Mouse (Mus musculus): ENCODE data around the gene Man2c1. TPM values are rescaled to one million over a fixed set of nuclear protein-coding genes. Genes with fewer than 3 reads are reported as not detected.
A peak's percentile ranks its signal among the peaks of the same experiment; 100 is the strongest.

The Man2c1 gene
- polyA plus RNA-seq (2011; ENCODE audit: insufficient read length, low read depth, missing spikeins) = 81.2 and 86.1 TPM in 2 replicates

- peak; percentile 53; the same call in 1 of the 2 replicates for TF ChIP-seq CTCF (IDR thresholded peaks at IDR 0.05; ENCODE audit: borderline replicate concordance, insufficient read depth, low read length)
- TF ChIP-seq POLR2A (IDR thresholded peaks at IDR 0.05; ENCODE audit: low read depth, low read length) = peak; percentile 87
- Histone ChIP-seq H3K4me1 (ENCODE audit: control insufficient read depth, insufficient read depth, low read length) (peaks cover 2% of the 10 kb centered on the region; the same call in 1 of the 2 replicates), H3K27ac (ENCODE audit: insufficient read depth, low read length) (peak within 1 kb of the TSS; percentile 68), H3K4me3 (ENCODE audit: insufficient read depth, low read length) (peak within 1 kb of the TSS; percentile 67)
Observed at GRCm38 (mm10) chr9:57130577-57131433, at the start of gene Man2c1. Gene Man2c1, plus strand, starts transcription at chr9:57130690.

DNA sequence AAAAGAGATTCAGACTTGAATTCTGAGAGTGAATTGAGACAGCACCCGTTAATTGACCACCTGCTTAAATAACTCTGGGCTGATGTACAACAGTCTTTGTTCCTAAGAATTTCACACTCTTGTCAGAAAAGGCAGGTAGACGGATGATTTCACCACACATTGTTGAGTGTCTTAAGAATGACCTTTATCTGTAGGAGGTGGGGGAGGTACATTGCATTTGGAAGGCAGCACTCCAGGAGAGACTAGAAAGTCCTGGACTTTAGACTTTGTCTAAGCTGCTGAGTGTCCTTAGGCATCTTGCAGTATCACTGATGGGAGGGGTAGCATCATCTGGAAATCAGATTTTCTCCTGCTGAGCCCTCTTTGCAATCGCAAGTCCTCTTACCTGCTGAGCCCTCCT lies 48.3 kb upstream of the Man2c1 start:
- Histone ChIP-seq H3K4me3 (ENCODE audit: insufficient read depth, low read length) (no peak overlapping the region), H3K27ac (ENCODE audit: insufficient read depth, low read length) (no peak overlapping the region), H3K4me1 (ENCODE audit: control insufficient read depth, insufficient read depth, low read length) (no peaks in the 10 kb centered on the region)
- no peak for TF ChIP-seq POLR2A (IDR thresholded peaks at IDR 0.05; ENCODE audit: low read depth, low read length)
- TF ChIP-seq CTCF (IDR thresholded peaks at IDR 0.05; ENCODE audit: borderline replicate concordance, insufficient read depth, low read length) = no peak

DNA sequence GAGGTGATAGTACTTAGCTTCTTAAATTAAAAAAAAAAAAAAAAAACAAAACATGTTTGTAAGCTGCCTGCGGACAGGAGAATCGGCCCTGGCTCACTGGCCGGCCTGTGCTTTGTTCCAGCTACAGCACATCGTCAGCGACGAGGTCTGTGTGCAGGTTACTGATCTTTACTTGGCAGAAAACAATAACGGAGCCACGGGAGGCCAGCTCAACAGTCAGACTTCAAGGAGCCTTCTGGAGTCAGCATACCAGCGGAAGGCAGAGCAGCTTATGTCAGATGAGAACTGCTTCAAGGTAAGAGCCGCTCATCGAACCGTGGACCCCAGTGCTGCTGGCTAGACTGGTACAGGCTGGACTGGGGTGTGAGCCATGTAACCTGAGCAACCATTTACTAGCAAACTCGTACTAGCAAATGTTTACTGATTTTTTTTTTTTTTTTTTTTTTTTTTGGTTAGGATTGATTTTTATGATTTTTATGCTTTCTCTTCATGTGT lies 13.2 kb upstream of the Man2c1 start:
- TF ChIP-seq CTCF (IDR thresholded peaks at IDR 0.05; ENCODE audit: borderline replicate concordance, insufficient read depth, low read length) (no peak), POLR2A (IDR thresholded peaks at IDR 0.05; ENCODE audit: low read depth, low read length) (no peak)
- no peak overlapping the region for H3K4me3 ChIP-seq (ENCODE audit: insufficient read depth, low read length)
- H3K4me1 ChIP-seq (ENCODE audit: control insufficient read depth, insufficient read depth, low read length) = no peaks in the 10 kb centered on the region
- H3K27ac ChIP-seq (ENCODE audit: insufficient read depth, low read length) = no peak overlapping the region

DNA sequence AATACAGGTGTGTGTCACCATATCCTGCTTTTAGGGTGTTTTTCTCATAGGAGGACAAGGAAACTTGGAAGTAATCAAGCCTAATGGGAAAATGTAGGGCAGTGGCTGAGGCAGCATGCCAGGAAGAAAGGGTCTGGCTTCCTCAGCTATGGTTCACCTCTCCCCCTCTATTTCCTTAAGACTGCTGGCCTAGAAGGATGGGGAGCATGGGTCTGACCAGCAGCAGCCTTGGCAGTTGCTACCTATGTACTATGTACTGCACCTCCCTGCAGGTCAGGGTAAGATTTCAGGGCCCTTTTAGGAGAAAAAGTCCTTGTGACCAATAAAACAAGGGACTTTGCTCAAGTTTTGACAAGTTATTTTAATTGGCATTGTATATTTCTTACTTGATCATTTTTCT lies 849 bp upstream of the Man2c1 start:
- no peak for TF ChIP-seq POLR2A (IDR thresholded peaks at IDR 0.05; ENCODE audit: low read depth, low read length)
- TF ChIP-seq CTCF (IDR thresholded peaks at IDR 0.05; ENCODE audit: borderline replicate concordance, insufficient read depth, low read length) = no peak
- Histone ChIP-seq H3K4me3 (ENCODE audit: insufficient read depth, low read length) (peak overlapping the region; percentile 67), H3K4me1 (ENCODE audit: control insufficient read depth, insufficient read depth, low read length) (peaks cover 2% of the 10 kb centered on the region; the same call in 1 of the 2 replicates), H3K27ac (ENCODE audit: insufficient read depth, low read length) (no peak overlapping the region)

GRCm38 (mm10) chr9:57137246-57137645 lies 6.8 kb downstream of the Man2c1 start:
- no peaks in the 10 kb centered on the region for H3K4me1 ChIP-seq (ENCODE audit: control insufficient read depth, insufficient read depth, low read length)
- H3K4me3 ChIP-seq (ENCODE audit: insufficient read depth, low read length) = no peak overlapping the region
- TF ChIP-seq POLR2A (IDR thresholded peaks at IDR 0.05; ENCODE audit: low read depth, low read length) (no peak), CTCF (IDR thresholded peaks at IDR 0.05; ENCODE audit: borderline replicate concordance, insufficient read depth, low read length) (no peak)
- no peak overlapping the region for H3K27ac ChIP-seq (ENCODE audit: insufficient read depth, low read length)

GRCm38 (mm10) chr9:57137777-57138176 lies 7.3 kb downstream of the Man2c1 start:
- no peak overlapping the region for H3K4me3 ChIP-seq (ENCODE audit: insufficient read depth, low read length)
- no peak overlapping the region for H3K27ac ChIP-seq (ENCODE audit: insufficient read depth, low read length)
- no peak for TF ChIP-seq CTCF (IDR thresholded peaks at IDR 0.05; ENCODE audit: borderline replicate concordance, insufficient read depth, low read length)
- no peak for TF ChIP-seq POLR2A (IDR thresholded peaks at IDR 0.05; ENCODE audit: low read depth, low read length)
- H3K4me1 ChIP-seq (ENCODE audit: control insufficient read depth, insufficient read depth, low read length) = no peaks in the 10 kb centered on the region

GRCm38 (mm10) chr9:57138507-57138906 lies 8.0 kb downstream of the Man2c1 start:
- TF ChIP-seq POLR2A (IDR thresholded peaks at IDR 0.05; ENCODE audit: low read depth, low read length) (no peak), CTCF (IDR thresholded peaks at IDR 0.05; ENCODE audit: borderline replicate concordance, insufficient read depth, low read length) (no peak)
- Histone ChIP-seq H3K4me3 (ENCODE audit: insufficient read depth, low read length) (no peak overlapping the region), H3K27ac (ENCODE audit: insufficient read depth, low read length) (no peak overlapping the region), H3K4me1 (ENCODE audit: control insufficient read depth, insufficient read depth, low read length) (no peaks in the 10 kb centered on the region)

DNA sequence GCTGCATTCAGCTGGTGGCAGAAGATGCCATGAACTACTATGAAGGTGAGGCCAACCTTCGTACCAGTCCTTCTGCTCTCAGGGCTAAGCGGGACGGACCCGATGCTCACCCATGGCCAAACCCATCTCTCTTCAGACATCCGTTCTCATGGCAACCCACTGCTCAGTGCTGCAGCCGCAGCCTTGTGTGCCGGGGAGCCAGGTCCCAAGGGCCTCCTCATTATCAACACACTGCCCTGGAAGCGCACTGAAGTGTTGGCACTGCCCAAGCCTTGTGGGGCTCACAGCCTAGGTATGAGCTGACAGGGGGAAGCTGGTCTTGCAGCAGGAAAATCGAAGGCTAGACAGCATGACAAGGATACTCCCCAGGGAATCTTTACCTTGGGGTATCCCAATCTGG lies 8.6 kb downstream of the Man2c1 start:
- TF ChIP-seq POLR2A (IDR thresholded peaks at IDR 0.05; ENCODE audit: low read depth, low read length) (no peak), CTCF (IDR thresholded peaks at IDR 0.05; ENCODE audit: borderline replicate concordance, insufficient read depth, low read length) (no peak)
- Histone ChIP-seq H3K4me1 (ENCODE audit: control insufficient read depth, insufficient read depth, low read length) (no peaks in the 10 kb centered on the region), H3K4me3 (ENCODE audit: insufficient read depth, low read length) (no peak overlapping the region), H3K27ac (ENCODE audit: insufficient read depth, low read length) (no peak overlapping the region)

DNA sequence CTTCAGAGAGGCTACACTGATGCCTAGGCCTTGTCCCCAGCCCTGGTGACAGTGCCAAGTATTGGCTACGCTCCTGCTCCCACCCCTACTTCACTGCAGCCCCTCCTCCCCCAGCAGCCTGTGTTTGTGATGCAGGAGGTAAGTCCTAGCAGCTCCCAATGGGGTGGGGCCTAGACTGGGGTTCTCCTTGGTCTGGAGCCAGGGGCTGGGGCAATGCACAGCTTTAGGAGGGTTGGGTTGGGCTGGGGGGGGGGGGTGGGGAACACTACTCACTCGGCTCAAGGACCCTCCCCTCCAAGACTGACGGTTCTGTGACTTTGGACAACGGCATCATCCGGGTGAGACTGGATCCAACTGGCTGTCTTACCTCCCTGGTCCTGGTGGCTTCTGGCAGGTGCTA lies 9.1 kb downstream of the Man2c1 start:
- no peak overlapping the region for H3K27ac ChIP-seq (ENCODE audit: insufficient read depth, low read length)
- H3K4me1 ChIP-seq (ENCODE audit: control insufficient read depth, insufficient read depth, low read length) = no peaks in the 10 kb centered on the region
- TF ChIP-seq POLR2A (IDR thresholded peaks at IDR 0.05; ENCODE audit: low read depth, low read length) = no peak
- no peak for TF ChIP-seq CTCF (IDR thresholded peaks at IDR 0.05; ENCODE audit: borderline replicate concordance, insufficient read depth, low read length)
- no peak overlapping the region for H3K4me3 ChIP-seq (ENCODE audit: insufficient read depth, low read length)
